Mouse (Mus musculus) CH12.LX (cell line): ENCODE measurements around the gene Coa4.

Source experiments
- CHD1 ChIP-seq: IDR thresholded peaks from 2 replicates; pipeline ENCODE4 v1.6.1; 2012; ENCODE audit warnings: low read depth, low read length, improper control_type of control experiment, inconsistent platforms
- CTCF ChIP-seq, 2 experiments: IDR thresholded peaks in 1 of 2; conservative IDR thresholded peaks in 1 of 2; 2 replicates each; pipeline ENCODE4 v1.5.1; 2011 to 2012; ENCODE audit warnings: low read depth in 2 of 2, low read length in 2 of 2, improper control_type of control experiment in 1 of 2, inconsistent platforms in 1 of 2, mild to moderate bottlenecking in 1 of 2, moderate library complexity in 1 of 2
- E2F4 ChIP-seq: IDR thresholded peaks from 2 replicates; pipeline ENCODE4 v1.6.1; 2011; ENCODE audit warnings: low read depth, low read length, improper control_type of control experiment; ENCODE audit not compliant: insufficient replicate concordance
- GABPA ChIP-seq: IDR thresholded peaks from 2 replicates; pipeline ENCODE4 v1.6.1; 2012; ENCODE audit warnings: low read depth, low read length, improper control_type of control experiment, inconsistent platforms; ENCODE audit not compliant: insufficient replicate concordance
- MYC ChIP-seq: IDR thresholded peaks from 2 replicates; pipeline ENCODE4 v1.6.1; 2011; ENCODE audit warnings: low read depth, mild to moderate bottlenecking, improper control_type of control experiment, low read length
- POLR2A ChIP-seq: IDR thresholded peaks from 2 replicates; pipeline ENCODE4 v1.6.1; 2011; ENCODE audit warnings: low read depth, mild to moderate bottlenecking, improper control_type of control experiment, low read length
- SMC3 ChIP-seq: IDR thresholded peaks from 2 replicates; pipeline ENCODE4 v1.6.1; 2011; ENCODE audit warnings: low read depth, low read length, improper control_type of control experiment
- TCF12 ChIP-seq: IDR thresholded peaks from 2 replicates; pipeline ENCODE4 v1.6.1; 2014; ENCODE audit warnings: low read depth, mild to moderate bottlenecking, inconsistent platforms, low read length, improper control_type of control experiment
- USF1 ChIP-seq: IDR thresholded peaks from 2 replicates; pipeline ENCODE4 v1.6.1; 2014; ENCODE audit warnings: low read depth, mild to moderate bottlenecking, inconsistent platforms, low read length, improper control_type of control experiment
- ZKSCAN1 ChIP-seq: IDR thresholded peaks from 2 replicates; pipeline ENCODE4 v1.6.1; 2012; ENCODE audit warnings: low read depth, inconsistent platforms, low read length, improper control_type of control experiment, borderline replicate concordance

DNA sequence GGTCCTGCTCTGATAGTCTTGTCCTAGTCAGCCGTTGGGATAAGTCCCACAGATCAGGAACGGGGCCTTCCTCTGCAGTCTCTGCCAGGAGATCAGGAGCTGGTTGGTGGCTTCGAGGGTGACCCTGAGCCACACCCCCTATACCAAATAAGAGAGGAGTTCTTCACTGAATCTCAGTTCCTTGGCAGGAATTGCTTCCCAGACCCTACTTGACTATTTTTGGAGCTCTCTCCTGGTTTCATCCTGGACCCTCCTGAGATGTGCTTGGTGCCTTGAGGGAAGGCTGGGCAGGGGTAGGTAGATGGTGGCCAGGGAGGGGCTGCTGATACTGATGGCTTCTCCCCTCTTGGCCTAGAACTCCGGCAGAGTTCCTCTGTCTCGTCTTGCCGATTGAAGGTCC lies 40.5 kb upstream of the Coa4 start:
- TF ChIP-seq CTCF (conservative IDR thresholded peaks at IDR 0.05 in 1 of 2, IDR thresholded peaks at IDR 0.05 in 1 of 2; ENCODE audit: low read depth in 2 of 2, low read length in 2 of 2): no peak
- TF ChIP-seq POLR2A: no peak
- no peak for TF ChIP-seq ZKSCAN1
- no peak for TF ChIP-seq SMC3
- TF ChIP-seq TCF12: no peak
- TF ChIP-seq USF1: no peak
- TF ChIP-seq MYC: no peak
- TF ChIP-seq CHD1: no peak
- no peak for TF ChIP-seq GABPA
- TF ChIP-seq E2F4: no peak
